Mouse (Mus musculus) kidney, adult 2 months (tissue): ENCODE measurements around the gene Col4a1.

Experiments
- CTCF ChIP-seq: fragments of 200-500 bp; conservative IDR thresholded peaks from 2 replicates; pipeline ENCODE4 v1.5.1; 2011; ENCODE audit warnings: low read depth, mild to moderate bottlenecking, control low read depth, low read length, moderate library complexity, mixed read lengths; ENCODE audit not compliant: insufficient read depth, insufficient read length
- POLR2A ChIP-seq: fragments of 200-500 bp; IDR thresholded peaks from one replicate; pipeline ENCODE4 v1.6.1; 2011; ENCODE audit warnings: low read depth, low read length, control low read depth

DNA sequence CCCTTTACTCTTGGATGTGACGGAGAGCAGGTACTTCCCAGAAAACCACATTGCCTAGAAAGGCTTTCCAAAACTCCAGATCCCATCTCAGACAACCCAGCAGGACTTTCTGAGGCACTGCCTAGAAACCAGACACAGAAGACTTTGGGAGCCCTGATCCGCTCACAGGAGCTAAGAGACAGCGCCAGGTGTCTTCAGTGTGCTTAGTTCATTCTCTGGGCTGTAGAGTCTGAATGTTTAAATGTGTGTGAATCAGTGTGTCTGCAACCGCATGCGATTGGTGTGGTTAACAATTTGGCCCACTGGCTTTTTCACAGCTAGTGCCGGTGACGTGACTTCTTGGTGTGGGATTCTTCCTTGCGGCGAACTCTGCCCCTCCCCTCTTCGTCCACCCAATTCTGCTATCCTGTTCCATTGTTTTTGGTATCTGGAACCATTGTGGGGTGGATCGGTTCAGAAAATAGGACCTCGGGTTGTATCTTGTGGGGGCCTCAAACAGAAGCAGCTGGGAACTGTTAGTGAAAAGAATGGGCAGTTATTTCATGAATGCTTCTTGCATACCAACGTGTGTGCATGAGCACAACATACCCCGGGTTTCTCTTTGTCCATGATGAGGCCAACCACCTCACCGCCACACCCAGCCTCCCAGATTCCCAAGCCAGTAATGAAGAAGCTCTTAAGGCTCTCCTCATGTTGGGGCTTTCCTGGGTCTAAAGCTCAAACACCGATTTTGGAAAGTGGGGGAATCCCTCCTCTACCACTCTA lies 2.7 kb upstream of the Col4a1 start:
- TF ChIP-seq CTCF, result no peak
- TF ChIP-seq POLR2A, result no peak
